Mouse (Mus musculus) heart, postnatal 0 days (tissue): ENCODE results near the gene Nfia. TPM values are rescaled to one million over a fixed set of nuclear protein-coding genes. Genes with fewer than 3 reads are reported as not detected.

ENCODE experiments used
- ATAC-seq: fragments of 200-750 bp; cut with Nextera tagmentation; 2 replicates; pipeline ENCODE4 v1.8.0; 2017; ENCODE audit warnings: low read depth, moderate number of reproducible peaks, moderate library complexity; ENCODE audit not compliant: insufficient read depth
- DNase-seq: peaks from one replicate; pipeline ENCODE4 v3.0.0-alpha.2; 2016; ENCODE audit warnings: low spot score
- H3K27ac ChIP-seq: fragments of 300-500 bp; sonication (generic); 2 replicates; pipeline ENCODE4 v1.5.1; 2014; ENCODE audit warnings: low read depth, mild to moderate bottlenecking
- H3K27me3 ChIP-seq: fragments of 300-500 bp; sonication (generic); 2 replicates; pipeline ENCODE4 v1.6.1; 2014; ENCODE audit warnings: low read length, mixed read lengths; ENCODE audit not compliant: control insufficient read depth, insufficient read depth
- H3K36me3 ChIP-seq: fragments of 300-500 bp; sonication (generic); replicated peaks from 2 replicates; pipeline ENCODE4 v1.6.1; 2014; ENCODE audit warnings: low read length, mixed read lengths; ENCODE audit not compliant: control insufficient read depth, insufficient read depth
- H3K4me1 ChIP-seq: fragments of 300-500 bp; sonication (generic); 2 replicates; pipeline ENCODE4 v1.6.1; 2014; ENCODE audit warnings: antibody characterized with exemption; ENCODE audit not compliant: control insufficient read depth, insufficient read depth
- H3K4me2 ChIP-seq: fragments of 300-500 bp; sonication (generic); 2 replicates; pipeline ENCODE4 v1.6.1; 2014; ENCODE audit warnings: low read depth, mild to moderate bottlenecking, low read length, moderate library complexity
- H3K4me3 ChIP-seq: fragments of 300-500 bp; sonication (generic); 2 replicates; pipeline ENCODE4 v1.5.1; 2014; ENCODE audit warnings: low read depth, low read length
- H3K9ac ChIP-seq: fragments of 300-500 bp; sonication (generic); replicated peaks from 2 replicates; pipeline ENCODE4 v1.6.1; 2014; ENCODE audit warnings: low read depth, low read length, mixed read lengths
- H3K9me3 ChIP-seq: fragments of 300-500 bp; sonication (generic); replicated peaks from 2 replicates; pipeline ENCODE4 v1.6.1; 2016; ENCODE audit warnings: low read length; ENCODE audit not compliant: control insufficient read depth
- CTCF ChIP-seq: IDR thresholded peaks from 2 replicates; pipeline ENCODE4 v1.5.1; 2016; ENCODE audit warnings: antibody characterized with exemption, control low read depth, low read depth
- EP300 ChIP-seq: IDR thresholded peaks from 2 replicates; pipeline ENCODE4 v1.6.1; 2016; ENCODE audit warnings: antibody characterized with exemption, low read depth
- WGBS: fragments of 180-500 bp; shearing (Covaris S2); extraction: QIAGEN DNeasy Blood & Tissue Kit; methylation state at CpG from one replicate; pipeline ENCODE4 v1.1.7; 2014; 5-methylcytosine and 5-hydroxymethylcytosine counted together
- polyA plus RNA-seq: library from polyadenylated mRNA; unstranded; fragments of >200 nt; fragmentation: Nextera tagmentation; extraction: Ambion mirVana; gene quantifications from 2 replicates; pipeline ENCODE4 v1.2.1, GENCODE M21; 2015
- total RNA-seq: library from RNA; depleted of rRNA; stranded (reverse); fragments of >200 nt; gene quantifications from 2 replicates; pipeline ENCODE4 v1.2.3, GENCODE M21; 2014; ENCODE audit warnings: low replicate concordance; rRNA removed

Gene Nfia
- total RNA-seq (76.5 and 114 TPM in 2 replicates), polyA plus RNA-seq (53.2 and 53.8 TPM in 2 replicates)

DNA sequence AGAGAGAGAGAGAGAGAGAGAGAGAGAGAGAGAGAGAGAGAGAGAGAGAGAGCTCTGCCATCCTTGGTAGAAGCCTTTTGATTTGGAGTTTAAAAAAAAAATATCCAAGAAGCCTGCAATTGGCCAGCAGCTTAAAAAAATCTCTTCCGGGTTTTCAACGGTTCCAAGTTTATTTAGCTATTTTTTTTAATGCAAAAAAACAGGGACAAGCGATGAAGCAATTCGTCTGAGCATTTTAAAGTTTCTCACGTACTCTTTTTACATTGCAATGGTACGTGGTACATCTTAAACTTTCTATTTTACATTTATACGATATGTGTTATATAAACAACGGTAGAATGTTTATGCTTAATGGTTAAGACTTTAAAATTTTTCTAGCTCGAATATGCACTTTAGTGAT lies at the start of gene Nfia:
Gene Nfia, plus strand, starts transcription at position 94 of the 400 bp plus-strand sequence.
- ATAC-seq (no peak), DNase-seq (peak; percentile 86)
- no peaks in the 10 kb centered on the region for H3K27me3 ChIP-seq
- no peaks in the 10 kb centered on the region for H3K36me3 ChIP-seq
- peak within 1 kb of the TSS; percentile 80 for H3K4me2 ChIP-seq
- WGBS = 0% methylated on average over 9 of the region's 9 CpGs
- TF ChIP-seq CTCF = no peak
- no peak for TF ChIP-seq EP300
- no peaks in the 10 kb centered on the region for H3K9me3 ChIP-seq
- H3K4me3 ChIP-seq = peak within 1 kb of the TSS; percentile 52
- H3K4me1 ChIP-seq = peaks cover 17% of the 10 kb centered on the region
- H3K27ac ChIP-seq = peak within 1 kb of the TSS; percentile 94
- H3K9ac ChIP-seq = peak within 1 kb of the TSS; percentile 64

DNA sequence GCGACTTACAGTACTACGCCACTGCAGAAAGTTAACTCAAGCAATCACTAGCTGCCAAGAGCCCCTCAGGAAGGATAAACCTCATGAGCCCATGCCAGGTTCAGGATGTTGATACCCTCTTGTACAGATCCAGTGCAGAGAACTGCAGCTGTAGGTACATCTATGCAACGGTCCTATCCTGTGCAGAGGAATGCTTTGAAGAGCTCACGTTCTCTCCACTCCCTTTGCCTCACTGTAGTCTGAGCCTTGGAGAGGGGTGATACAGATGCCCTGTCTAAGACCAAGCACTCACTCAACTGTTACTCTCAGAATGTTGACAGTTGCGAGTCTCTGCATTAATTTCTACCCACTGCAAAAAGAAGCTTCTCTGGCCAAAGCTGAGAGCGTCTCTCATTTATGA lies 49.2 kb upstream of the Nfia start:
- ATAC-seq (no peak), DNase-seq (no peak)
- no peak overlapping the region for H3K9ac ChIP-seq
- TF ChIP-seq CTCF = no peak
- TF ChIP-seq EP300 = no peak
- H3K4me2 ChIP-seq = no peak overlapping the region
- 81% methylated on average over 6 of the region's 6 CpGs for WGBS
- H3K36me3 ChIP-seq = no peaks in the 10 kb centered on the region
- no peak overlapping the region for H3K4me3 ChIP-seq
- H3K4me1 ChIP-seq = no peaks in the 10 kb centered on the region
- no peaks in the 10 kb centered on the region for H3K27me3 ChIP-seq
- H3K9me3 ChIP-seq = no peaks in the 10 kb centered on the region
- no peak overlapping the region for H3K27ac ChIP-seq

DNA sequence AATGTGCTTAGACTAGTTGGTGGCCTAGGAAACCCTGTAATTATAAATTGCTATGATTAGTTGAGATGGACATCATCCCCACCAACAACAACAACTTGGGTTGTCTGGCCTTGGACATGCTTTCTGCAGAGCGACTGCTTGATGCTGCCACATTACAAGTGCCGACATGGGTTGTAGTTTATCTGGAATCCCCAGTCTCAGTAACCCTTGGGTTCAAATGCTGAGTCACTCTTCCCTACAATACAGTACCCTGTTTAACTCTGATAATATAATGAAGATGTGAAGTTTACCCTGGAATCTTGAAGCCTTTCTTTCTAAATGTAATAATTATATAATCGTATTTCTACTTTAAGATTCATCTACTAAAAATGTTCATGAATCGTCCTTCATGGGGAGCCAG lies 44.0 kb upstream of the Nfia start:
- TF ChIP-seq EP300 (no peak), CTCF (no peak)
- Histone ChIP-seq H3K27me3 (no peaks in the 10 kb centered on the region), H3K27ac (no peak overlapping the region), H3K9ac (no peak overlapping the region), H3K4me1 (no peaks in the 10 kb centered on the region), H3K4me3 (no peak overlapping the region), H3K9me3 (no peaks in the 10 kb centered on the region), H3K4me2 (no peak overlapping the region), H3K36me3 (no peaks in the 10 kb centered on the region)
- ATAC-seq (no peak), DNase-seq (no peak)
- 68% methylated on average over 4 of the region's 4 CpGs for WGBS

DNA sequence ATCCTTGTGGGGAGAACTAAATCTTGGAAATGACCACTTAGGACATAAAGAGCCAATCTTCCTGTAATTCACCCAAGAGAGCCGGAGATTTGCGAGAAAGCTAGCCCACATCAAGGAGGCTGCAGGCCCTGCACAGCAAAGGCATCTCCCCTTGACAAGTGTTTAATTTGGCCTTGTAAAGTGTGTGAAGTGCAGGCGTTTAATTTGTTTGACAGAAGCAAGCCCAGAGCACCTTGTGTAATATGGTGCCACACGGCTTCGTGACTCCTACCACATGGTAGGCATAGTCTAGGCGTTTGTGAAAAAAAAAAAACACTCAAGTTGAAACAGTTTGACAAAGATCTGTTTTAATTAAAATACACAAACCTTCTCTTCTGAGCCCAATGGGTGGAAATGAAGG lies 42.5 kb upstream of the Nfia start:
- H3K4me3 ChIP-seq = no peak overlapping the region
- DNase-seq = no peak
- no peak overlapping the region for H3K27ac ChIP-seq
- no peak overlapping the region for H3K4me2 ChIP-seq
- WGBS = 87% methylated on average over 6 of the region's 6 CpGs
- no peak overlapping the region for H3K9ac ChIP-seq
- H3K27me3 ChIP-seq = no peaks in the 10 kb centered on the region
- no peaks in the 10 kb centered on the region for H3K4me1 ChIP-seq
- no peak for TF ChIP-seq EP300
- ATAC-seq = no peak
- H3K9me3 ChIP-seq = no peaks in the 10 kb centered on the region
- no peaks in the 10 kb centered on the region for H3K36me3 ChIP-seq

DNA sequence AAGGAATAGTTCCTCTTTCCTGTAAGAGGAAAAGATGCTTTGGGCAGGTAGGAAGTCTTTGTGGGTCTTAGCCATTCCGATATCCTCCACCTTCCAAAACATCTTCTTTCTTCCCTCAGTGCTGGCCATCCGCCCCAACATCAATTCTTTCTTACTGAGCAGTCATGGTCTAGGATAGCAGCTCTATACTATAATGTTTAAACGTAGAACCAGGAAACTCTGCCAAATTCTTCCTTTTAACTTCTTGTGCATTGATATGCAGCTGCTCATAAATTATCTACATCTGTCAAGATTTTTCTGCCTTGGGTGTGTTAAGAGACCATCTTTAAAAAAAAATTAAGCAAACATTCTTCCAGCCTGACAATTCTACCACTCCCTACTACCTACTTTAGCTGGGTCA lies 42.1 kb upstream of the Nfia start:
- Histone ChIP-seq H3K9me3 (no peaks in the 10 kb centered on the region), H3K36me3 (no peaks in the 10 kb centered on the region), H3K27ac (no peak overlapping the region), H3K27me3 (no peaks in the 10 kb centered on the region), H3K4me1 (no peaks in the 10 kb centered on the region), H3K4me3 (no peak overlapping the region), H3K9ac (no peak overlapping the region), H3K4me2 (no peak overlapping the region)
- DNase-seq = no peak
- ATAC-seq = no peak
- TF ChIP-seq EP300 = no peak
- TF ChIP-seq CTCF = no peak
- 71% methylated on average over 3 of the region's 3 CpGs for WGBS

DNA sequence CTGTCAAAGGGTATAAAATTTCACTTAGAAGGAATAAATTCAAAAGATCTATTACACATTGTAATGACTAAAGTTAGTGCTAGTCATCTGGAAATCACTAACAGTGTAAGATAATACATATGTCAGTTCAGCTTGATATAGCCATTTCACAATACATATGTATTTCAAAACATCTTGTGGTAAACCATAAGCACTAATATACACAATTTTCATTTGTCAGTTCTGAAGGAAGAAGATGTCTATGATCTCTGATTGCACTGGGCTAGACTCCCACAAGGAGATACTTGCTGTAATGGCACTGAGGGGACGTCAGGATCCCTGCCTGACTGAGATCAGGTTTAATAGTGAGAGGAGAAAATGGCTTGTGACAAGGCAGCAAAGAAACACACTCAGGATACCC lies 39.1 kb upstream of the Nfia start:
- H3K9me3 ChIP-seq = no peaks in the 10 kb centered on the region
- TF ChIP-seq CTCF (no peak), EP300 (no peak)
- ATAC-seq (no peak), DNase-seq (no peak)
- no peaks in the 10 kb centered on the region for H3K27me3 ChIP-seq
- H3K27ac ChIP-seq = no peak overlapping the region
- 67% methylated on average over 1 of the region's 1 CpGs for WGBS
- no peak overlapping the region for H3K4me2 ChIP-seq
- no peak overlapping the region for H3K9ac ChIP-seq
- H3K36me3 ChIP-seq = no peaks in the 10 kb centered on the region
- H3K4me1 ChIP-seq = no peaks in the 10 kb centered on the region
- H3K4me3 ChIP-seq = no peak overlapping the region
